Mouse (Mus musculus): ENCODE measurements at regions not wholly inside any gene's neighbourhood (a gene's known extent, or its start where the extent isn't known, plus 50 kb on each side); places are given as distances from the start of the nearest gene placed in this dataset.

- H3K4me3 ChIP-seq (ENCODE audit: control insufficient read depth in 1 of 2, insufficient read depth in 1 of 2, low read depth in 2 of 2, low read length in 2 of 2) = no peak overlapping the region
- H3K27me3 ChIP-seq (ENCODE audit: control insufficient read depth in 1 of 2, insufficient read depth in 2 of 2, low read length in 2 of 2) = no peaks in the 10 kb centered on the region
- H3K9me3 ChIP-seq (replicated peaks; ENCODE audit: insufficient read depth, low read length) = no peaks in the 10 kb centered on the region
- peaks cover 0 to 5% of the 10 kb centered on the region in 2 experiments; a peak in 2 of 4 replicates for H3K4me1 ChIP-seq (ENCODE audit: control insufficient read depth in 1 of 2, insufficient read depth in 2 of 2, low read length in 2 of 2)
- H3K27ac ChIP-seq (ENCODE audit: control insufficient read depth, low read depth, low read length) = no peak overlapping the region
- no peak overlapping the region for H3K9ac ChIP-seq (ENCODE audit: control insufficient read depth, low read depth, low read length, poor library complexity, severe bottlenecking)
- no peaks in the 10 kb centered on the region for H3K79me2 ChIP-seq (ENCODE audit: control insufficient read depth, insufficient read depth, low read length, poor library complexity)
- no peak for DNase-seq (ENCODE audit: low read depth, low spot score)
- TF ChIP-seq USF2 (IDR thresholded peaks at IDR 0.05; ENCODE audit: borderline replicate concordance in 1 of 2, insufficient read depth in 1 of 2, low read depth in 1 of 2, low read length in 2 of 2) (no peak), NRF1 (IDR thresholded peaks at IDR 0.05; ENCODE audit: insufficient read depth, low read depth, low read length, poor library complexity, severe bottlenecking) (no peak), CTCF (IDR thresholded peaks at IDR 0.05 in 2 of 3, conservative IDR thresholded peaks at IDR 0.05 in 1 of 3; ENCODE audit: control insufficient read depth in 1 of 3, insufficient read depth in 1 of 3, low read depth in 2 of 3, low read length in 3 of 3, poor library complexity in 1 of 3, severe bottlenecking in 1 of 3) (no peak), ELF1 (IDR thresholded peaks at IDR 0.05; ENCODE audit: low read depth, low read length) (no peak), BHLHE40 (IDR thresholded peaks at IDR 0.05; ENCODE audit: borderline replicate concordance, low read depth, low read length) (no peak)
- H3K36me3 ChIP-seq (ENCODE audit: control insufficient read depth in 1 of 2, insufficient read depth in 2 of 2, low read length in 2 of 2) = peaks cover 0 to 11% of the 10 kb centered on the region in 2 experiments; a peak in 2 of 4 replicates
These were observed 1248.9 kb upstream of the Zeb2 start for GRCm38 (mm10) chr2:46366135-46366485.

GRCm38 (mm10) chr2:46365428-46366134 is 1248.4 kb upstream of the Zeb2 start:
- Histone ChIP-seq H3K9me3 (replicated peaks; ENCODE audit: insufficient read depth, low read length) (no peaks in the 10 kb centered on the region), H3K36me3 (ENCODE audit: control insufficient read depth in 1 of 2, insufficient read depth in 2 of 2, low read length in 2 of 2) (peaks cover 0 to 9% of the 10 kb centered on the region in 2 experiments; a peak in 2 of 4 replicates), H3K4me3 (ENCODE audit: control insufficient read depth in 1 of 2, insufficient read depth in 1 of 2, low read depth in 2 of 2, low read length in 2 of 2) (no peak overlapping the region), H3K9ac (ENCODE audit: control insufficient read depth, low read depth, low read length, poor library complexity, severe bottlenecking) (no peak overlapping the region), H3K27ac (ENCODE audit: control insufficient read depth, low read depth, low read length) (no peak overlapping the region), H3K4me1 (ENCODE audit: control insufficient read depth in 1 of 2, insufficient read depth in 2 of 2, low read length in 2 of 2) (peaks cover 0 to 3% of the 10 kb centered on the region in 2 experiments; a peak in 2 of 4 replicates), H3K27me3 (ENCODE audit: control insufficient read depth in 1 of 2, insufficient read depth in 2 of 2, low read length in 2 of 2) (no peaks in the 10 kb centered on the region), H3K79me2 (ENCODE audit: control insufficient read depth, insufficient read depth, low read length, poor library complexity) (no peaks in the 10 kb centered on the region)
- DNase-seq (ENCODE audit: low read depth, low spot score) = no peak
- TF ChIP-seq RCOR1 (IDR thresholded peaks at IDR 0.05; ENCODE audit: low read depth, low read length) = peak; percentile 64; the same call in 1 of the 2 replicates
- no peak for TF ChIP-seq MAZ (IDR thresholded peaks at IDR 0.05; ENCODE audit: low read depth, low read length)

GRCm38 (mm10) chr2:46360049-46360712 is 1243.0 kb upstream of the Zeb2 start:
- no peaks in the 10 kb centered on the region for H3K27me3 ChIP-seq (ENCODE audit: control insufficient read depth in 1 of 2, insufficient read depth in 2 of 2, low read length in 2 of 2)
- H3K27ac ChIP-seq (ENCODE audit: control insufficient read depth, low read depth, low read length) = no peak overlapping the region
- no peaks in the 10 kb centered on the region for H3K9me3 ChIP-seq (replicated peaks; ENCODE audit: insufficient read depth, low read length)
- no peaks in the 10 kb centered on the region for H3K36me3 ChIP-seq (ENCODE audit: control insufficient read depth in 1 of 2, insufficient read depth in 2 of 2, low read length in 2 of 2)
- TF ChIP-seq RCOR1 (IDR thresholded peaks at IDR 0.05; ENCODE audit: low read depth, low read length) = no peak
- H3K79me2 ChIP-seq (ENCODE audit: control insufficient read depth, insufficient read depth, low read length, poor library complexity) = no peaks in the 10 kb centered on the region
- no peaks in the 10 kb centered on the region for H3K4me1 ChIP-seq (ENCODE audit: control insufficient read depth in 1 of 2, insufficient read depth in 2 of 2, low read length in 2 of 2)
- no peak overlapping the region for H3K4me3 ChIP-seq (ENCODE audit: control insufficient read depth in 1 of 2, insufficient read depth in 1 of 2, low read depth in 2 of 2, low read length in 2 of 2)
- DNase-seq (ENCODE audit: low read depth, low spot score) = no peak
- H3K9ac ChIP-seq (ENCODE audit: control insufficient read depth, low read depth, low read length, poor library complexity, severe bottlenecking) = no peak overlapping the region
